Mouse (Mus musculus): ENCODE results near the gene Slc7a8. TPM values are rescaled to one million over a fixed set of nuclear protein-coding genes. Genes with fewer than 3 reads are reported as not detected.

The Slc7a8 gene
- polyA plus RNA-seq, 1 experiment from 2014 or later, result 3.3 TPM

GRCm38 (mm10) chr14:54795901-54796300, 14.2 kb upstream of the Slc7a8 start:
- Histone ChIP-seq H3K27me3 (no peaks in the 10 kb centered on the region), H3K36me3 (no peaks in the 10 kb centered on the region), H3K4me1 (no peaks in the 10 kb centered on the region), H3K9ac (replicated peaks) (no peak overlapping the region), H3K4me2 (replicated peaks) (no peak overlapping the region), H3K4me3 (no peak overlapping the region), H3K27ac (replicated peaks) (no peak overlapping the region), H3K9me3 (no peaks in the 10 kb centered on the region)
- WGBS, result 75% methylated on average over 1 of the region's 1 CpGs
- no peak for ATAC-seq (ENCODE audit: low FRiP score, low read depth)

GRCm38 (mm10) chr14:54793894-54794830, 12.4 kb upstream of the Slc7a8 start:
- H3K4me3 ChIP-seq, result no peak overlapping the region
- no peak overlapping the region for H3K9ac ChIP-seq (replicated peaks)
- no peak for ATAC-seq (ENCODE audit: low FRiP score, low read depth)
- H3K4me2 ChIP-seq (replicated peaks), result no peak overlapping the region
- H3K27ac ChIP-seq (replicated peaks), result no peak overlapping the region
- H3K27me3 ChIP-seq, result no peaks in the 10 kb centered on the region
- no peaks in the 10 kb centered on the region for H3K36me3 ChIP-seq
- whole genome bisulfite sequencing, result 85% methylated on average over 8 of the region's 8 CpGs
- no peaks in the 10 kb centered on the region for H3K9me3 ChIP-seq
- no peaks in the 10 kb centered on the region for H3K4me1 ChIP-seq

GRCm38 (mm10) chr14:54793351-54793750, 11.6 kb upstream of the Slc7a8 start:
- no peaks in the 10 kb centered on the region for H3K27me3 ChIP-seq
- H3K36me3 ChIP-seq, result no peaks in the 10 kb centered on the region
- H3K4me3 ChIP-seq, result no peak overlapping the region
- no peak overlapping the region for H3K9ac ChIP-seq (replicated peaks)
- H3K27ac ChIP-seq (replicated peaks), result no peak overlapping the region
- no peaks in the 10 kb centered on the region for H3K9me3 ChIP-seq
- H3K4me2 ChIP-seq (replicated peaks), result no peak overlapping the region
- 80% methylated on average over 1 of the region's 1 CpGs for WGBS
- no peaks in the 10 kb centered on the region for H3K4me1 ChIP-seq
- ATAC-seq (ENCODE audit: low FRiP score, low read depth), result no peak

GRCm38 (mm10) chr14:54792166-54792565, 10.4 kb upstream of the Slc7a8 start:
- Histone ChIP-seq H3K4me2 (replicated peaks) (no peak overlapping the region), H3K9ac (replicated peaks) (no peak overlapping the region), H3K27me3 (no peaks in the 10 kb centered on the region), H3K27ac (replicated peaks) (no peak overlapping the region), H3K36me3 (no peaks in the 10 kb centered on the region), H3K9me3 (no peaks in the 10 kb centered on the region), H3K4me3 (no peak overlapping the region), H3K4me1 (no peaks in the 10 kb centered on the region)
- ATAC-seq (ENCODE audit: low FRiP score, low read depth), result no peak
- 72% methylated on average over 6 of the region's 6 CpGs for WGBS

DNA sequence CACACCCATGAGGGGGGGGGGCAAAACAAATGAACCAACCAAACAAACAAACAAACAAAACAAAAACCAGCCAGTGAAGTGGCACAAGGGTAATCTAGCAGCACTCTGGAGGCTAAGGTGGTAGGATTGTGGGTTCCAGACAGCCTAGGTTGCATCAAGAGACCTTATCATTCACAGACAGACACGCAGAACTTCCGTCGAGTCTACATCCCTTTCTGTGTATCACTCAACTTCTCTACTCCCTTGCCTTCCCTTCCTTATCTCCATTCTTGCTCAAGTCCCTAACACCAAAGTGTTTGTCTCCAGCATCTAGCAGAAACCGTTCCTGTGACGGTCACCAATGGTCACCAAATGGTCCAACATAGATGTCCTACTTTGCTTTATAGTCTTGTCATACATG, 6.5 kb upstream of the Slc7a8 start:
- no peak for ATAC-seq (ENCODE audit: low FRiP score, low read depth)
- Histone ChIP-seq H3K27me3 (peaks cover under 1% of the 10 kb centered on the region; the same call in 1 of the 2 replicates), H3K36me3 (no peaks in the 10 kb centered on the region), H3K9ac (replicated peaks) (no peak overlapping the region), H3K4me1 (no peaks in the 10 kb centered on the region), H3K27ac (replicated peaks) (no peak overlapping the region), H3K9me3 (no peaks in the 10 kb centered on the region), H3K4me3 (no peak overlapping the region), H3K4me2 (replicated peaks) (no peak overlapping the region)
- WGBS, result 96% methylated on average over 5 of the region's 5 CpGs

DNA sequence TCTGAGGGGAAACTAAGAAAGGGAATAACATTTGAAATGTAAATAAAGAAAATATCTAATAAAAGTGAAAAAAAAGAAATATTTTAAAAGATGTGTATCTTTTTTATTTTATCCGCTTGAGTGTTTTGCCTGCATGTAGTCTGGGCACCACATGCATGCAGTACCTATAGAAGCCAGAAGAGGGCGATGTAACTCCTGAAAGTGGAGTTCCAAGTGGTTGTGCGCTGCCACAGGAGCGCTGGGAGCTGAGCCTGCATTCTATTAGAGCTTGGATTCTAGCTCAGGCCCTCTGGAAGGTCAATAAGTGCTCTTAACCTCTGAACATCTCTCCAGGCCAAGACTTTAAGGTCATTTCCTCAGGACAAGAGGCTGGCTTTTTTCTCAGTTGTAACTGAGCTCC, 5.5 kb upstream of the Slc7a8 start:
- Histone ChIP-seq H3K4me2 (replicated peaks) (no peak overlapping the region), H3K9me3 (no peaks in the 10 kb centered on the region), H3K4me3 (no peak overlapping the region), H3K4me1 (no peaks in the 10 kb centered on the region), H3K27ac (replicated peaks) (no peak overlapping the region), H3K9ac (replicated peaks) (no peak overlapping the region), H3K27me3 (peaks cover 6% of the 10 kb centered on the region; the same call in 1 of the 2 replicates), H3K36me3 (no peaks in the 10 kb centered on the region)
- 48% methylated on average over 4 of the region's 4 CpGs for WGBS
- ATAC-seq (ENCODE audit: low FRiP score, low read depth), result no peak

DNA sequence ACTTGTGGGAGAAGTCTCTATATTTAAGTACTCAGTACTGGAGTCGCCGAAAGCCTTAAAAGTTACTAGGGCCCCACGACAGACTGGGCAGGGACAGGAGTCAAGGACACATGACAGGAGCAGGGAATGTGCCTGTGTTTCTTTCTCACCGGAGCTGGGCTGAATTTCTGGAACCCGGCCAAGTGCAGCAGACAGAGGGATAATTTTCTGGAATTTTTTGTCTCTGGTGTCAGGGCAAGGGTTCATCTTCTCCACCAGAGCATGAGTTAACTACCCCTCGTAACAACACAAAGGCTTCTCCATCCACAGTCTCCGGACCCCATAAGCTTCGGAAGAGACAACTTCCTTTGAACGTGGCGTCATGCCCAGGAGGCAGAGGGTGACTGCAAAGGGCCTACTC, 4.7 kb upstream of the Slc7a8 start:
- 78% methylated on average over 10 of the region's 10 CpGs for WGBS
- Histone ChIP-seq H3K4me3 (no peak overlapping the region), H3K27ac (replicated peaks) (no peak overlapping the region), H3K9ac (replicated peaks) (no peak overlapping the region), H3K36me3 (no peaks in the 10 kb centered on the region), H3K4me2 (replicated peaks) (no peak overlapping the region), H3K4me1 (0 out of 2 replicates have a peak, but pooled peaks cover 2% of the 10 kb centered on the region), H3K9me3 (no peaks in the 10 kb centered on the region), H3K27me3 (peaks cover 9% of the 10 kb centered on the region; the same call in 1 of the 2 replicates)
- no peak for ATAC-seq (ENCODE audit: low FRiP score, low read depth)

- no peak overlapping the region for H3K4me3 ChIP-seq
- 49% methylated on average over 4 of the region's 4 CpGs for WGBS
- no peaks in the 10 kb centered on the region for H3K9me3 ChIP-seq
- no peak overlapping the region for H3K4me2 ChIP-seq (replicated peaks)
- no peaks in the 10 kb centered on the region for H3K36me3 ChIP-seq
- peaks cover 12% of the 10 kb centered on the region; the same call in 1 of the 2 replicates for H3K27me3 ChIP-seq
- no peak overlapping the region for H3K27ac ChIP-seq (replicated peaks)
- H3K4me1 ChIP-seq, result peaks cover 2% of the 10 kb centered on the region; the same call in 1 of the 2 replicates
- ATAC-seq (ENCODE audit: low FRiP score, low read depth), result no peak
- H3K9ac ChIP-seq (replicated peaks), result no peak overlapping the region
Observed at GRCm38 (mm10) chr14:54785898-54786297, 4.2 kb upstream of the Slc7a8 start.

GRCm38 (mm10) chr14:54782971-54783370, 1.2 kb upstream of the Slc7a8 start:
- 90% methylated on average over 6 of the region's 6 CpGs for WGBS
- Histone ChIP-seq H3K4me1 (peaks cover 8% of the 10 kb centered on the region), H3K4me3 (no peak overlapping the region), H3K27ac (replicated peaks) (no peak overlapping the region), H3K4me2 (replicated peaks) (no peak overlapping the region), H3K27me3 (peaks cover 29% of the 10 kb centered on the region), H3K36me3 (no peaks in the 10 kb centered on the region), H3K9me3 (no peaks in the 10 kb centered on the region), H3K9ac (replicated peaks) (no peak overlapping the region)
- no peak for ATAC-seq (ENCODE audit: low FRiP score, low read depth)

DNA sequence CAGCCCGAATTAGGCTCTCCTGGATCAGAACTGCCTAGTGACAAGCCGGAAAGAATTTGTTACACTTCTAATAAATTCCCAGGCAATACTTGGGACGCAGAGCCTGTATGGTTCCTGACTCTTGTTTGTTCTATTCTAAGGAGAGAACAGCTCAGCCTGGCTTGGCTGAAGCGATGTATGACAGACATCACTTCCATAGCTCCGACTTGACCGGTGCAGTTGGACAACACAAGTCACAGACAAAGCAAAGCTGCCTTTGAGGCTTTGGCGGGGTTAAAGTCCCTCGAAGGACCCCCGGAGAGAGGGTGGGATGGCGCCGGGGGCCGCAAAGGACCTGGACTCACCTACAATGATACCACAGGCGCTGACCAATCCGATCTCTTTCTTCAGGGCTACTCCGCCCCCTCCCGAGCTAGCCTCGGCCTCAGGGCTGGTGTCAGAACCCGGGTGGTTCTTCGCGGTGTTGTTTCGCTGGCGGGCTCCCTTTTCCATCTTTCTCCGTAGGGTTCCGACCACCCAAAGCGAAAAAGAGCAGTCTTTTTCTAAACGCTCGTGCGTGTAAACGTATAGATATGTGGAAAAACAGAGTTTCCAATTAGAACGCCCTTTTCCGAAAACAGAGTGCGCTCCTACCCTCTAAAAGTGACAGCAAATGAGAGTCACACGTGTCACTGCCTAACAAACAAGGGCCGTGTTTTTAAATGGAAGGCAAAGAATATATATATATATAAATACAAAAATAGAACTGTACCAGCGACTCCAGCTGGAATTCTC, 723 bp downstream of the Slc7a8 start:
- Histone ChIP-seq H3K4me2 (replicated peaks) (peak overlapping the region; percentile 90), H3K9ac (replicated peaks) (peak overlapping the region; percentile 58), H3K4me1 (peaks cover 8% of the 10 kb centered on the region), H3K36me3 (no peaks in the 10 kb centered on the region), H3K4me3 (peak overlapping the region; percentile 55), H3K27ac (replicated peaks) (no peak overlapping the region), H3K27me3 (peaks cover 29% of the 10 kb centered on the region), H3K9me3 (no peaks in the 10 kb centered on the region)
- WGBS, result 2% methylated on average over 35 of the region's 35 CpGs
- peak; percentile 89 for ATAC-seq (ENCODE audit: low FRiP score, low read depth)

GRCm38 (mm10) chr14:54780084-54780483, 1.7 kb downstream of the Slc7a8 start:
- H3K9me3 ChIP-seq, result no peaks in the 10 kb centered on the region
- H3K4me2 ChIP-seq (replicated peaks), result no peak overlapping the region
- peaks cover 8% of the 10 kb centered on the region for H3K4me1 ChIP-seq
- H3K4me3 ChIP-seq, result no peak overlapping the region
- WGBS, result 86% methylated on average over 9 of the region's 9 CpGs
- H3K36me3 ChIP-seq, result no peaks in the 10 kb centered on the region
- no peak for ATAC-seq (ENCODE audit: low FRiP score, low read depth)
- no peak overlapping the region for H3K9ac ChIP-seq (replicated peaks)
- H3K27me3 ChIP-seq, result peaks cover 29% of the 10 kb centered on the region
- H3K27ac ChIP-seq (replicated peaks), result no peak overlapping the region

DNA sequence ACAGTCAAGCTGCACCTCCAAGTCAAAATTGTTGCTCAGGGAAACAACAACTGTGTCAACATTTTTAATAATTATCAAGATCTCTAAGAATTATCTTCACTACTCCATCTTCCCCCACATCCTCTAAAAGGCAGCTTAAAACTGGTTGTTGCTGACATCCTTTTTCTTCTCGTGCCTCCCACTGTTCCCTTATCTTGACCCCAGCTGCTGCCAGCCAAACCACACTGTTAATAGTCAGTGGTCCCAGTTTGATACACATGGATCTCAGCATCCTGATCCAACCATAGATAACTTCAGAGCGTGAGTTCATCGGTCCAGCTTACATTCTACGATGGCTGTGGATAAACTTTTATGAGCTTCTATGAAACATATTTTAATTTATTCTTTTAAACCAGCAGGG, 3.9 kb downstream of the Slc7a8 start:
- peaks cover 25% of the 10 kb centered on the region for H3K27me3 ChIP-seq
- H3K9me3 ChIP-seq, result no peaks in the 10 kb centered on the region
- no peak overlapping the region for H3K27ac ChIP-seq (replicated peaks)
- no peak overlapping the region for H3K4me3 ChIP-seq
- WGBS, result 84% methylated on average over 4 of the region's 4 CpGs
- no peak overlapping the region for H3K9ac ChIP-seq (replicated peaks)
- no peaks in the 10 kb centered on the region for H3K36me3 ChIP-seq
- no peak overlapping the region for H3K4me2 ChIP-seq (replicated peaks)
- peaks cover 8% of the 10 kb centered on the region for H3K4me1 ChIP-seq
- ATAC-seq (ENCODE audit: low FRiP score, low read depth), result no peak
